Mouse (Mus musculus) NIH3T3 (cell line): Measurements from ENCODE around the gene Mybbp1a.

Source experiments
- DNase-seq: peaks from one replicate; pipeline ENCODE4 v3.0.0-alpha.2; 2012; ENCODE audit warnings: low read depth

Gene Mybbp1a

GRCm38 (mm10) chr11:72478228-72478627 lies 37.1 kb downstream of the Mybbp1a start:
- DNase-seq = peak; percentile 83

DNA sequence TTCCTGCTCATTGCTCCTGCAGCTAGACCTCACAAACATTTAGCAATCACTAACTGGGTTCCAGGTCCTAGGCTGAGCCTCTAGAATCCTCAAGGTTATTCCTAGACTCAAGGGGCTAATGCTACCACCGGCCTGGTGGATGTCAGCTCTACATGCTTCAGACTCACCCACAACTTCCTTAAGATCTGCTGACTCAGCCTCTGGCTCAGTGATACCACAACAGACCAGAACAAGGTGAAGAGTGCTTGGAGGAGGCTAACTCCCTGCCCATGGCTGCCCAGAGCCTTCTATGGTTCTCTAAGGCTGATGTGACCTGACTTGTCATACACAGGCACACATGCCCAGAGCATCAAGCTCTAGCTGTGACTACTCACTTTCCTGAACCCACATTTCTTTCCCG lies 38.3 kb downstream of the Mybbp1a start:
- DNase-seq = peak; percentile 27

- no peak for DNase-seq
These were observed 40.2 kb downstream of the Mybbp1a start for GRCm38 (mm10) chr11:72481313-72481712.

GRCm38 (mm10) chr11:72481952-72482351 lies 40.8 kb downstream of the Mybbp1a start:
- no peak for DNase-seq

DNA sequence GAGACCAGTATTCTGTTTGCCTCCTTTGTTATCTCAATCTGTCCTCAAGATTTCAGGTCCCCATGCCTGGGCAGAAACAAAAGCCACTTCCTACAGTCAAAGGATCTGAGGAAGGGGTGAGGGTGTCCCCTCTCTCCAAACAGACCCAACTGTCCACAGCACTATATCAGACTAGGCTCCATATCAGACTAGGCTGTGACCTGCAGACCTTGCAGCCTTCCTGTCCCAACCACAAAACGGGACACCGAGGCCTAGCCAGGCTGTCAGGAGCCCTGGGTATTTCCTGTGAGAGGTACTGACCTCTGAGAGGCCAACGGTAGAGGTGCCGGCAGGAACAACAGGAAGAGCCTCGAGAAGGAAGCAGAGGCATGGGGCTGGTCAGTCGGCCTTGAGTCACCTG lies 43.4 kb downstream of the Mybbp1a start:
- no peak for DNase-seq

GRCm38 (mm10) chr11:72485157-72485556 lies 44.0 kb downstream of the Mybbp1a start:
- no peak for DNase-seq

DNA sequence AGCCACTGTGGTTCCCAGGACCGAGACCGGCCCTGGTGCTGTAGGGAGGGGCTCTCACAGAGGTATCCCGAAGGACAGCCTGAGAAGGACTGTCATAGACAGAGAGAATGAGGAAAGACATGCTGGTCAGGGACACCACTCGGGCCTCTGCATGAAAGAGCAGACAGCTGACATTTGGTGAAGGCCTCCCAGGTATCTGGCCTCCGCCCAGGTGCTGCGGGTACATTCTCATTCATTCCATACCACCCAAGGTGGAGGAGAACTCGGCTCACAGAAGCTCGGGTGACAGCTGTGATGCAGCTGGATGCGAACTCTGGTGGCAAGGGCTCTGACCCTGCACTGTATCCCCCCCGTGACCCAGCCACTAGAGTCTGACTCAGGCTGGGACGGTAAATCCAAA lies 44.8 kb downstream of the Mybbp1a start:
- DNase-seq = no peak

GRCm38 (mm10) chr11:72487171-72487570 lies 46.0 kb downstream of the Mybbp1a start:
- DNase-seq = no peak

DNA sequence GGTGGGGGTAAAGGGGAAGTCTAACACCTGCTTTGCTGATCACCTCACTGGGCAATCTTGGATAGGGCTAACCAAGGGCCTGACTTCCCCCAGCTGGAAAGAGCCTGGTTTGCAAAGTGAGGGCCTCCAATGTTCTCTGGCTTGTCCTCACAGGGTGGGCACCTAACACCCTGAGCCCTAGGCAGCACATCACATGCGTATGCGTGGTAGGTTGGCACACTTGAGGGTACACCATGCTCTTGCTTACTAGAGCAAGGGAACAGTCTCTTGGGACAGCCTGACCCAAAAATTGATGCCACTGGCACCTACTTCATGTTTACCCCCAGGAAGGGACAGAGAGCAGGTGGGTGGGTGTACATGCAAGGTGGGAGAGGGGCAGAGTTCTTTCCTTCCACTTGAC lies 46.6 kb downstream of the Mybbp1a start:
- no peak for DNase-seq

DNA sequence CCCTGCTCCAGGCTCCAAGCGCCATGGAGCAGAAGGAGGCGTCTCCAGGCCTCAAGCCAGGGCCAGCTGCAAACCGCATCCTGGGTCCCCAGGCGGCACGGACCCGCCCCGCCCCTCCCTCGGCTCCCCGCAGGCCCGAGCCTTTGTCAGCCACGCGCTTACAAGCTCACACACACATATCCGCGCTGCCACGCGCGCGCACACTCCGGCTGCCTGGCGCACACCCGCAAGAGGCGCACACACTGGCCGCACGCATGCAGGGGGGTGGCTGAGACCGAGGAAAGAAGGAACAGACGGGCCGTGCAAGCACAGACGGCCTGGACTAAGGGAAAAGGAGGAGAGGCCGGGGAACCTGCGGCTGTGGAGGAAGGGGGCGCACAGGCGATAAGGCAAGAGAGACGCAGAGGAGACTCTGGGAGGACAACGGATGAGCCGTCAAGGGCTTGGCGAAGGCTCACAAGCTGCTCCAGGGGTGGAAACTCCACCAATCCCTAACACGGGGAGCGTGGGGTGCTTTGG lies 47.7 kb downstream of the Mybbp1a start:
- no peak for DNase-seq

DNA sequence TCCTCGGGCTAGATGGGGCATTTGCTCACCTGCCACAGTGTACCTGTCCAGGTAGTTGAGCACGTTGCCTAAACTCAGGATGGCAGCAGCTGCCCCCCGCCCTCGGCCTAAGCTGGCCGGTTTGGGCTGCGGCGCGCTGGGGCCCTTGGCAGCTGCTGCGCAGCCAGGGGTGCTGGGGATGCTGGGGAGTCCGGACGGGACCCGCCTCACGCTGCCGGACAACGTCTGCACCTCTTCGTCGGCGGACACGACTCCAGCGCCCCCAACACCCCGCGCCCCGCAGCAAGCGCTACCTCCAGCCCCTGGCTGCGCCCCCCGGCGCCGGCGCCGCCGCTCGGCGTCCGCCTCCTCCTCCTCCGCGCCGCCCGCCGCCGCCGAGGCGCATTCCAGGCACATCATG lies 48.2 kb downstream of the Mybbp1a start:
- DNase-seq = no peak

- DNase-seq = no peak
These were observed 48.7 kb downstream of the Mybbp1a start, which contains the start of gene Spns2 for GRCm38 (mm10) chr11:72489881-72490301. Gene Spns2 (minus strand): TSS chr11:72489904.

GRCm38 (mm10) chr11:72491130-72491960 lies 50.2 kb downstream of the Mybbp1a start:
- DNase-seq = peak; percentile 47

GRCm38 (mm10) chr11:72494046-72494988 lies 53.2 kb downstream of the Mybbp1a start:
- peak; percentile 72 for DNase-seq

DNA sequence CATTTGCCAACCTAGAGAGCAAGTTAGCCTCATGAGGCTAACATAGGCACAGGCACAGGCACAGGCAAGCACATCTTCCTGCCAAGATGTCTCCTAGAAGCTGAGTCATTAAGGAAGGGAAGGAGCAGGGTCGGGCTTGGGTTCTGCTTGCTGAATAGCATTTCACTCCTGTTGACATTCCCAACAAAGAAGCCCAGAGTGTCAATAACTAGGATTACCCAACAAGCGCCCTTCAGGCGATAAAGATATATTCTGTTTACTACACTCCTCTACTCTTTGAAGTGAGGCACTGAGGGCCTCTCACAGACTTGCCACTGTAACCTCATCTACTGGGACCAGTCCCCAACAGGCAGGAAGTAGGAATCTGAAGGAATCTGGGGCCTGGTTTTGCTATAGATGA lies 54.9 kb downstream of the Mybbp1a start:
- DNase-seq = no peak

- no peak for DNase-seq
These were observed 55.6 kb downstream of the Mybbp1a start for GRCm38 (mm10) chr11:72496775-72497174.

- DNase-seq = no peak
These were observed 56.2 kb downstream of the Mybbp1a start for GRCm38 (mm10) chr11:72497367-72497766.

DNA sequence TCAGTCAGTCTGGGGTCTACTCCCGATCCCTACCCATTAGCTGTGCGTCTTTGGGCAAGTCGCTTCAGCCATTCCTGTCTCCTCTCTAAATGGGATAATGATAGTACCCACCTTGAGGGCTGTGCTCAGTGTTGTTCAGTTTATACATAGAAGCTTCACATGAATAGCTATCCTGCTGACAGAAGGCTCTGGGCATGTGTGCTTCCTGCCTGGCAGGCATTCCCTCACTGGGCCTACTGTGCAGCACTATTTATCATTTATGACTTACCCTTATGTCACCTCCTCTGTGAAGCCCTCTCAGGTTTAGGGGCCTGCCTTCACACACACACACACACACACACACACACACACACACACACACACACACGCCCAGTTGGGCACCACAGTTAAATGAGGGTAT lies 59.0 kb downstream of the Mybbp1a start:
- DNase-seq = no peak
